Mouse (Mus musculus) stomach, embryonic 14.5 days (tissue): ENCODE data around the gene Agap2. TPM values are rescaled to one million over a fixed set of nuclear protein-coding genes. Genes with fewer than 3 reads are reported as not detected.
"Not testable (repeated sequence)": the region's sequence is repeated elsewhere in the genome, so short reads cannot be mapped to it uniquely, and the experiment has no call there.

Experiments used
- ATAC-seq: fragments of 200-750 bp; cut with Nextera tagmentation; 2 replicates; pipeline ENCODE4 v1.8.0; 2017; ENCODE audit warnings: low read depth, moderate TSS enrichment; ENCODE audit not compliant: insufficient number of reproducible peaks, insufficient read depth, low FRiP score
- H3K27ac ChIP-seq: fragments of 300-500 bp; sonication (generic); 2 replicates; pipeline ENCODE4 v1.5.1; 2014; ENCODE audit warnings: mild to moderate bottlenecking, low read length, moderate library complexity, mixed read lengths
- H3K27me3 ChIP-seq: fragments of 300-500 bp; sonication (generic); 2 replicates; pipeline ENCODE4 v1.6.1; 2014; ENCODE audit warnings: low read length, control low read depth, mixed read lengths; ENCODE audit not compliant: control insufficient read depth, insufficient read depth
- H3K36me3 ChIP-seq: fragments of 300-500 bp; sonication (generic); 2 replicates; pipeline ENCODE4 v1.6.1; 2014; ENCODE audit warnings: mild to moderate bottlenecking, control low read depth, low read length, moderate library complexity, mixed read lengths; ENCODE audit not compliant: control insufficient read depth, insufficient read depth
- H3K4me1 ChIP-seq: fragments of 300-500 bp; sonication (generic); 2 replicates; pipeline ENCODE4 v1.6.1; 2014; ENCODE audit warnings: low read length, control low read depth, mixed read lengths; ENCODE audit not compliant: control insufficient read depth, insufficient read depth
- H3K4me2 ChIP-seq: fragments of 300-500 bp; sonication (generic); replicated peaks from 2 replicates; pipeline ENCODE4 v1.6.1; 2014; ENCODE audit warnings: low read depth, low read length, control low read depth
- H3K4me3 ChIP-seq: fragments of 300-500 bp; sonication (generic); 2 replicates; pipeline ENCODE4 v1.5.1; 2014; ENCODE audit warnings: low read depth, low read length, control low read depth
- H3K9ac ChIP-seq: fragments of 300-500 bp; sonication (generic); replicated peaks from 2 replicates; pipeline ENCODE4 v1.6.1; 2014; ENCODE audit warnings: low read depth, mild to moderate bottlenecking, control low read depth, low read length, moderate library complexity, mixed read lengths
- H3K9me3 ChIP-seq: fragments of 300-500 bp; sonication (generic); 2 replicates; pipeline ENCODE4 v1.6.1; 2016; ENCODE audit warnings: low read depth, low read length, control low read depth; ENCODE audit not compliant: control insufficient read depth
- WGBS: fragments of 180-500 bp; shearing (Covaris S2); extraction: QIAGEN DNeasy Blood & Tissue Kit; methylation state at CpG from one replicate; pipeline ENCODE4 v1.1.7; 2014; 5-methylcytosine and 5-hydroxymethylcytosine counted together
- polyA plus RNA-seq: library from polyadenylated mRNA; unstranded; fragments of >200 nt; fragmentation: Nextera tagmentation; extraction: Ambion mirVana; gene quantifications from 2 replicates; pipeline ENCODE4 v1.2.1, GENCODE M21; 2014

Gene Agap2
- polyA plus RNA-seq, 1 experiment from 2014 or later = 0.27 TPM

DNA sequence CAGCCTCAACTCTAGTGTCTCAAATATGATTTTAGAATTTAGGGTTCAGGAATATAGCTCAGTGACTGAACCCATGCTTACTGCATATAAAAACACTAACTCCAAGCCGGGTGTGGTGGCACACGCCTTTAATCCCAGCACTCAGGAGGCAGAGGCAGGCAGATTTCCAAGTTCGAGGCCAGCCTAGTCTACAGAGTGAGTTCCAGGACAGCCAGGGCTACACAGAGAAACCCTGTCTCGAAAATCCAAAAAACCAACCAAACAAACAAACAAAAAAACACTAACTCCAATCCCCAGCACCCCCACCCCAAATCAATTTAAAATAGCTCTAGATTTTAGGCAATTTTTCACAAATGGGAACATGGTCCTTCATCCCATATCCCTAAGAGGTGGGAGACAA, 13.0 kb upstream of the Agap2 start:
- H3K4me3 ChIP-seq, H3K27me3 ChIP-seq, H3K9ac ChIP-seq, H3K4me2 ChIP-seq, ATAC-seq, H3K27ac ChIP-seq, H3K9me3 ChIP-seq: not testable (repeated sequence)
- H3K4me1 ChIP-seq = peaks cover 21% of the 10 kb centered on the region; the same call in 1 of the 2 replicates
- peaks cover 26% of the 10 kb centered on the region for H3K36me3 ChIP-seq
- WGBS = 87% methylated on average over 4 of the region's 4 CpGs

DNA sequence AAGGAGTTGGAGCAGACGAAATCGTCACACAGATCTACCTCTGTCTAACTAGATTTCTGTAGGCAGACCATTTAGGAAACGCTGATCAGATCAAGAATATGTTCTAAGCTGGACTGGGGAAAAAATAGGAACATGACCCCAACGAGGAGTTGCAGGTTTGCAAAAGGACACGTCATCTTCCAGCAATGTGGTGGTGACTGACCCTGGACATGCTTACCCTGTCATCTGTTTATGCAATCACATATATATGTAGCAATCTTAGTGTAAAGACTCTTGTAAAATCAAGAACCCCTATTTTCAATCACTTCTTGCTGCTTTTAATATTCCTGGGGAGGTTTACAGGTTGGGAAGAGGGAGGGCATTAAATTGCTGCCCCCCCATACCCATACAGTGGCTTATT, 12.6 kb upstream of the Agap2 start:
- no peak overlapping the region for H3K4me3 ChIP-seq
- WGBS = 74% methylated on average over 5 of the region's 5 CpGs
- H3K9ac ChIP-seq = no peak overlapping the region
- no peaks in the 10 kb centered on the region for H3K27me3 ChIP-seq
- no peak overlapping the region for H3K27ac ChIP-seq
- no peak for ATAC-seq
- H3K9me3 ChIP-seq = no peaks in the 10 kb centered on the region
- H3K4me2 ChIP-seq = no peak overlapping the region
- H3K4me1 ChIP-seq = peaks cover 21% of the 10 kb centered on the region; the same call in 1 of the 2 replicates
- H3K36me3 ChIP-seq = peaks cover 28% of the 10 kb centered on the region

- Histone ChIP-seq H3K27me3 (no peaks in the 10 kb centered on the region), H3K4me2 (peak within 1 kb of the TSS; percentile 85), H3K36me3 (peaks cover 37% of the 10 kb centered on the region), H3K9me3 (no peaks in the 10 kb centered on the region), H3K9ac (peak within 1 kb of the TSS; percentile 97), H3K4me1 (peaks cover 18% of the 10 kb centered on the region), H3K27ac (peak within 1 kb of the TSS; percentile 86), H3K4me3 (peak within 1 kb of the TSS; percentile 81)
- peak; percentile 91 for ATAC-seq
- under 1% methylated on average over 46 of the region's 46 CpGs for WGBS
These were observed 11.7 kb upstream of the Agap2 start, which contains the start of gene Cdk4 for GRCm38 (mm10) chr10:127063239-127063872. Gene Cdk4, plus strand, starts transcription at chr10:127063534.

DNA sequence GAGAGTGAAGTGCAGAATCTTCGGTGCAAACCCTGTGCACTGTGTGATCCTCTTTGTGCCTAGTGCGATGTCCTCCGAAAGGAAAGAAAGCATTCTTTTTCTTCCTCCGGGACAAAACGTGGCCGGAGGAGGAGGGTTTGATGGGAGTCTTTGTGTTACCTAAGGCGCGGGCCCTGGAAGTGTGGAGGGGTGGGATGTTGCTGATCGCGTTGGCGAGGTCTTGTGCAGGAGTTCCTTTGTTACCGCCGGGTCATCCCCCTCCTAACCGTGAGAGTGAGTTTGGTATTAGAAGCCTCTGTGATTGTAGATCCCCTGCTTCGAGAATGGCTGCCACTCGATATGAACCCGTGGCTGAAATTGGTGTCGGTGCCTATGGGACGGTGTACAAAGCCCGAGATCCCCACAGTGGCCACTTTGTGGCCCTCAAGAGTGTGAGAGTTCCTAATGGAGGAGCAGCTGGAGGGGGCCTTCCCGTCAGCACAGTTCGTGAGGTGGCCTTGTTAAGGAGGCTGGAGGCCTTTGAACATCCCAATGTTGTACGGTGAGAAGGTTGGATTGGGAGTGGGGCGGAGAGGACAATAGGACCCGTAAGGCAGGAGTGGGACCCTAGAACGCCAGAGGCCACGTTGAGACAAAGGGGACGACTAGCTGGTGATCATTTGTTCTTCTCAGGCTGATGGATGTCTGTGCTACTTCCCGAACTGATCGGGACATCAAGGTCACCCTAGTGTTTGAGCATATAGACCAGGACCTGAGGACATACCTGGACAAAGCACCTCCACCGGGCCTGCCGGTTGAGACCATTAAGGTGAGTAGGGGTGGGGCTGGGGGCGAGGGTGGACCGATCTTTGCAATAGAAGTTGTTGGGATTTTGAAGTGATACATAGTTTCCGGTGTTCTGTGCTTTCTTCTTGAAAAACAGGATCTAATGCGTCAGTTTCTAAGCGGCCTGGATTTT, 10.9 kb upstream of the Agap2 start:
- Histone ChIP-seq H3K4me1 (peaks cover 19% of the 10 kb centered on the region), H3K9me3 (no peaks in the 10 kb centered on the region), H3K27me3 (no peaks in the 10 kb centered on the region), H3K36me3 (peaks cover 41% of the 10 kb centered on the region), H3K4me2 (peak overlapping the region; percentile 85), H3K27ac (peak overlapping the region; percentile 86), H3K4me3 (peak overlapping the region; percentile 81), H3K9ac (peak overlapping the region; percentile 97)
- 8% methylated on average over 37 of the region's 37 CpGs for WGBS
- ATAC-seq = no peak

DNA sequence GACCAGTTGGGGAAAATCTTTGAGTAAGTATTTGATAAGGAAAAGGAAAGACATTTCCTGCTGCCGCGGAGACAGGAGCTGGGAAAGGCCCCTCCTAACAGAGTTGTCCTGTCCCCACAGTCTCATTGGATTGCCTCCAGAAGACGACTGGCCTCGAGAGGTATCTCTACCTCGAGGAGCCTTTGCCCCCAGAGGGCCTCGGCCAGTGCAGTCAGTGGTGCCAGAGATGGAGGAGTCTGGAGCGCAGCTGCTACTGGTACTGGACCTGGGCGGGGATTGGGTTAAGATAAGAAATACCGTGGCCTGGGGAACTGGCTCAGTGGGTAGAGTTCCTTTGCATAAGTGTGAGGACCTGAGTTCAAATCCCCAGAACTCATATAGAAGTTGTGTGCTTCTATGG, 9.1 kb upstream of the Agap2 start:
- H3K9ac ChIP-seq = no peak overlapping the region
- no peaks in the 10 kb centered on the region for H3K27me3 ChIP-seq
- peaks cover 18% of the 10 kb centered on the region; the same call in 1 of the 2 replicates for H3K4me1 ChIP-seq
- H3K36me3 ChIP-seq = peaks cover 41% of the 10 kb centered on the region
- H3K27ac ChIP-seq = no peak overlapping the region
- H3K9me3 ChIP-seq = no peaks in the 10 kb centered on the region
- no peak overlapping the region for H3K4me3 ChIP-seq
- no peak overlapping the region for H3K4me2 ChIP-seq
- WGBS = 80% methylated on average over 9 of the region's 9 CpGs
- no peak for ATAC-seq

GRCm38 (mm10) chr10:127066519-127067018, 8.5 kb upstream of the Agap2 start:
- peaks cover 24% of the 10 kb centered on the region; the same call in 1 of the 2 replicates for H3K4me1 ChIP-seq
- WGBS = 88% methylated on average over 14 of the region's 14 CpGs
- H3K36me3 ChIP-seq = peaks cover 41% of the 10 kb centered on the region
- H3K4me2 ChIP-seq = no peak overlapping the region
- no peak overlapping the region for H3K9ac ChIP-seq
- no peak for ATAC-seq
- H3K27me3 ChIP-seq = no peaks in the 10 kb centered on the region
- H3K9me3 ChIP-seq = no peaks in the 10 kb centered on the region
- H3K4me3 ChIP-seq = no peak overlapping the region
- H3K27ac ChIP-seq = no peak overlapping the region

GRCm38 (mm10) chr10:127068360-127069038, 6.6 kb upstream of the Agap2 start:
- H3K27ac ChIP-seq = no peak overlapping the region
- peak overlapping the region; percentile 71 for H3K4me2 ChIP-seq

More at GRCm38 (mm10) chr10:127068360-127069038, 6.6 kb upstream of the Agap2 start:
- Histone ChIP-seq H3K36me3 (peaks cover 41% of the 10 kb centered on the region), H3K4me1 (peaks cover 24% of the 10 kb centered on the region; the same call in 1 of the 2 replicates), H3K27me3 (no peaks in the 10 kb centered on the region), H3K9ac (no peak overlapping the region), H3K4me3 (peak overlapping the region; percentile 74), H3K9me3 (no peaks in the 10 kb centered on the region)
- no peak for ATAC-seq
- WGBS = 72% methylated on average over 9 of the region's 9 CpGs
